Mouse (Mus musculus) ZHBTc4 (cell line): ENCODE measurements at regions not wholly inside any gene's neighbourhood (a gene's known extent, or its start where the extent isn't known, plus 50 kb on each side); places are given as distances from the start of the nearest gene placed in this dataset.
A peak's percentile ranks its signal among the peaks of the same experiment; 100 is the strongest.

Experiments
- DNase-seq: peaks from one replicate; pipeline ENCODE4 v3.0.0-alpha.2; 2011; ENCODE audit warnings: low read depth, low spot score

- no peak for DNase-seq
These were observed 176.8 kb downstream of the Fign start for GRCm38 (mm10) chr2:63920997-63921396.

GRCm38 (mm10) chr2:63920019-63920418, 177.8 kb downstream of the Fign start:
- no peak for DNase-seq

- no peak for DNase-seq
These were observed 197.2 kb downstream of the Fign start for GRCm38 (mm10) chr2:63900644-63901043.

- no peak for DNase-seq
These were observed 219.4 kb downstream of the Fign start for GRCm38 (mm10) chr2:63878477-63878876.

- DNase-seq: no peak
These were observed 220.5 kb downstream of the Fign start for GRCm38 (mm10) chr2:63877387-63877786.

GRCm38 (mm10) chr2:63876375-63876774, 221.5 kb downstream of the Fign start:
- DNase-seq: peak; percentile 9

GRCm38 (mm10) chr2:63875101-63875500, 222.7 kb downstream of the Fign start:
- DNase-seq: no peak

- DNase-seq: no peak
These were observed 231.3 kb downstream of the Fign start for GRCm38 (mm10) chr2:63866524-63866923.

GRCm38 (mm10) chr2:63861821-63862220, 236.0 kb downstream of the Fign start:
- DNase-seq: no peak

GRCm38 (mm10) chr2:63856462-63857054, 241.3 kb downstream of the Fign start:
- no peak for DNase-seq

- DNase-seq: no peak
These were observed 242.4 kb downstream of the Fign start for GRCm38 (mm10) chr2:63855476-63855875.

- no peak for DNase-seq
These were observed 243.5 kb downstream of the Fign start for GRCm38 (mm10) chr2:63854198-63854875.

GRCm38 (mm10) chr2:63853226-63853625, 244.6 kb downstream of the Fign start:
- DNase-seq: no peak

- DNase-seq: no peak
These were observed 245.6 kb downstream of the Fign start for GRCm38 (mm10) chr2:63852287-63852686.

- no peak for DNase-seq
These were observed 247.8 kb downstream of the Fign start for GRCm38 (mm10) chr2:63850033-63850432.

- no peak for DNase-seq
These were observed 248.4 kb downstream of the Fign start for GRCm38 (mm10) chr2:63849486-63849885.

- DNase-seq: no peak
These were observed 265.7 kb downstream of the Fign start for GRCm38 (mm10) chr2:63832041-63832714.

GRCm38 (mm10) chr2:63830431-63830830, 267.4 kb downstream of the Fign start:
- DNase-seq: no peak

- no peak for DNase-seq
These were observed 269.2 kb downstream of the Fign start for GRCm38 (mm10) chr2:63828633-63829032.

GRCm38 (mm10) chr2:63819440-63819839, 278.4 kb downstream of the Fign start:
- no peak for DNase-seq
